Mouse (Mus musculus) c-Kit-positive CD71-negative TER-119-negative erythroid progenitor cells, embryonic 14.5 days (primary cell): ENCODE results near the gene Atp1b3.
"Not testable (repeated sequence)": the region's sequence is repeated elsewhere in the genome, so short reads cannot be mapped to it uniquely, and the experiment has no call there.

ENCODE experiments used
- DNase-seq: peaks from one replicate; pipeline ENCODE4 v3.0.0-alpha.2; 2013; ENCODE audit warnings: low read depth

Atp1b3 gene

GRCm38 (mm10) chr9:96363581-96364140, 581 bp downstream of the Atp1b3 start:
- DNase-seq = peak; percentile 30

DNA sequence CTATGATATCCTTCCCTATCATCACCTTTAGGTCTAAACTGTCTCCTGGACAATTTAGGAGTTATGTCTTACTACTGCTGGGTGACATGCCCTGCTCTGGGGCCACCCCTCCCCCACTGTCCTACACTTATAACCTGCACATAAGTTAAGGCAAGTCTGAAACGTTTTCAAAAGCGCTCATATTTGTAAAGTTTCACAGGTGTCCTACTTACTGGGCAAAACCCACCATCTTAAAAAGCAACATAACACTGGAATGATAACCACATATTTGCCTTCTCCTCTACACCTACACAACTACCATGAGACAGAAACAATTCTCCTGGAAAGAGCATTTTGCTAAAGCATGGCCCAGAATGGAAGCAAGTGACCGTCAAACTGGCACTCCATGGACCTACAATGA, 4.2 kb downstream of the Atp1b3 start:
- DNase-seq = no peak

- no peak for DNase-seq
Observed at GRCm38 (mm10) chr9:96353799-96354198, 10.4 kb downstream of the Atp1b3 start.

DNA sequence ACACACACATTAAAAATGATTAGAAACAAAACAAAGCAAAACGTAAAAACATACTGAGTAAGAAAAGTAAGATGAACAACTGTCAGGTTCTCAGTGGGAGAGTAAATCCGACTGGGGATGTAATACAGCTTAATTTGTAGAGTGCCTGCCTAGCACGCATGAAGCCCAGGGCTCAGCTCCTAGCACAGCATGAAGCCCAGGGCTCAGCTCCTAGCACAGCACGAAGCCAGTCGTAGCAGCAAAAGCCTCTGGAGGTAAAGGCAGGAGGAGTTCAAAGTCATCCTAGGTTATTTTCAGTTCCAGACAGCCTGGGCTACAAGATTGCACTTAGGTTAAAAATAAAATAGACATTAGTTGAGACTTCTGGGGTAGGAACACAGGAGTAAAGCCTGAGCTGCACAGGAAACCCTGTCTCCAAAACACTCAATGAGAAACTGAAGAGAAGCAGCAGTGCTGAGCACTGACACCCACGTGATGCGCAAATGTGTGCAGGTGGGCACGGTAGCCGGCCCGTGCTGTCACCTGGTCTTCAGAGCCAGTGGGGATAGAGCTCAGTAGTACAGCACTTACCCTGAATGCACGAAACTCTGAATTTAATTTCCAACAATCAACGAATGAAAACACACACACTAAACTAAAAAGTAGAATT, 11.0 kb downstream of the Atp1b3 start:
- no peak for DNase-seq

DNA sequence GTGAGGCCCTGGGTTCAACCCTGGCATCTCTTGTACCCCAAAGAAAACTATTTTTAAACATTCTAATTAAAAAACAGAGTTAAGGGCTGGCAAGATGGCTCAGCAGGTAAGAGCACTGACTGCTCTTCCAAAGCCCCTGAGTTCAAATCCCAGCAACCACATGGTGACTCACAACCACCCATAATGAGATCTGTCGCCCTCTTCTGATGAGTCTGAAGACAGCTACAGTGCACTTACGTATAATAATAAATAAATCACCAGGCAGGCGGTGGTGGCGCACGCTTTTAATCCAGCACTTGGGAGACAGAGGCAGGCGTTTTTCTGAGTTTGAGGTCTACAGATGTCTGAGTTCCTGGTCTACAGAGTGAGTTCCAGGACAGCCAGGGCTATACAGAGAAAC, 12.5 kb downstream of the Atp1b3 start:
- DNase-seq = not testable (repeated sequence)

DNA sequence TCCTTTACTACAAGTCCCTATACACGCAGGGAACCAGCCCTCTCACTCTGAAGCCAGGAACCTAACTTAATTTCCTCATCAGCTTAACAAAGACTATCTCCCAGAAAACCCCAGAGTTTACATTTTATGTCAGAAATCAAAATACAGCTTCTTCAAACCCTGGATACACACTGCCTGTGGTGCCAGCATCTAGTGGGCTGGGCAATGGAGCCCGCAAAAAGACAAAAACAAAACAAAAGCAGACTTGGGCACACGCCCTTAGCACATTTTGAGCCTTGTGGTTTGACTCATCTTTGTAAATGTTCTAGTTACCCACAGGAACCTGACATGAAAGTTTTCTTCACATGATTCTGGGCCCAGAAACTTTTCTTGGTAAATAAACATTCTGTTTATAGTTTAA, 13.8 kb downstream of the Atp1b3 start:
- DNase-seq = no peak

GRCm38 (mm10) chr9:96350010-96350409, 14.2 kb downstream of the Atp1b3 start:
- DNase-seq = peak; percentile 51

- no peak for DNase-seq
Observed at GRCm38 (mm10) chr9:96348885-96349284, 15.4 kb downstream of the Atp1b3 start.

DNA sequence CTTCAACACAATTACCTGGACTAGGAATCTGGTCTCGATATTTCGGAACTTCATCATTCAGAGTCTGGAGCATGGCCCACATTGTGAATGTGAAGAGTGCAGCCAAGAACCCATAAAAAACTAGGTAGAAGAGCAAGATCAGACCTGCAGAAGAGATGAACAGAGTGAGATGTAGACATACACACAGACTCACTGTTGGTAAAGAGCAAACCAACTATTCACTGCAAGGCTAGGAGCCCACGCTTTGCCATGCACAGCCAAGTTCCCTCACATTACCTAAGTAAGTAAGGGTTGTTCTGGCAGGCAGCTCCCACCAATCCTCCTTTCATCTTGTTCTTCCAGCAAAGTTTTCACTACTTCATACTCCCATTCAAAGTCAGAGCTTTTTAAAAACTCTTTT, 18.5 kb downstream of the Atp1b3 start:
- DNase-seq = no peak

- no peak for DNase-seq
Observed at GRCm38 (mm10) chr9:96331146-96331545, 33.1 kb downstream of the Atp1b3 start.

DNA sequence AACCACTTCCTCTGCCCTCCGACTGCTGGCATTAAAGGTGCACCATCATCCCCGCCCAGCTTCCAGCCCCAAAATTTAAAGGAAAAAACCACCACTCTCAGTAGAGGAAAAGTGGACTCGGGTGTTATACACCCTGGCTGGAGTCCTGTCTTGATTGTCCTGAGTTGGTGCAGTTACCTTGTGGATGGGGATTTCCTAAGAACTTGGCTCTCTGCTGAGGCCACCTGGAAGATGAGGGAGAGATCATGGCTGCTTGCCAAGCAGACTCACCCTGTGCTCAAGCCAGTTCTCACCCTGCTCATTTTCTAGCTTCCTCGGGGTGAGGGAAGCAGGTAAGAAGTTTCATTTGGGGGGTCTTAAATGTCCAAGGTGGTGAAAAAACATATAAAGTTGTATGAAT, 36.0 kb downstream of the Atp1b3 start:
- DNase-seq = no peak

DNA sequence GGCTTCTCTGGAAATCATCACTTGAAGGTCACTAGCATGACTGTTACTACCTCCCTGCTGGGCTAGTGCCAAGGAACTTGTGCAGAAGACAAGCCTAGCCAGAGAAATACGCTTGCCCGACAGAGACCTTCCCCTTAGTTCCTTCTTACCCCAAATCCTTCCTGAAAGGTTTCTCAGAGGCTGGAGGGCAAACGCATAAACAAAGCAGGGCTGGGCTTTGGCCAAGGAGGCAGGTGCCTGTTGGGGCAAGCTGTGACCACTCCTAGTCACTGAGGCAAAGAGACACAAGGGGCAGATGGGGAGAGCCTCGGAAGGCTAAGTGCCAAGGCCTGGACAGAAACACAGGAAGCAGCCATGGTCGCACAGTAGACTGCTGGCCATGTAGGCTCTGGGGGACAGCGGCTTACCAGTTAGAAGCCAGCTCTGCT, 37.7 kb downstream of the Atp1b3 start:
- no peak for DNase-seq

DNA sequence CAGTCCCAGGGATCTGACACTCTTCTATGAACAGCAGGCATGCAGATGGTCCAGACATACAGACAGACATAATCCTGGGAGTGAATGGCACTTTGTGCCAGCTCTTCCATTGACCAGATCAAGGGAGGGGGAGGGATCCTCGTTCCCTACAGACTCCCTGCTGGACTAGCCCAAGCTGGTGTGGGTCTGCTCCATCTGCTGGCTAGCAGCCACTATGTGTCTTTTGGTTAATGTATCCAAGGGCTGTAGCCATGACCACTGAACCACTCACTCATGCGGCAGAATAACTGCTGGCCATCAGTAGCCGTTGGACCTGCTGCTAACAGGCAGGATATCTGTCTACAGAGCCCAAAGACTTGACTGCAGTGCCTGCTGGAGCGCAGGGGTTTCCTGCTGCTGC, 39.7 kb downstream of the Atp1b3 start:
- DNase-seq = no peak

- DNase-seq = no peak
Observed at GRCm38 (mm10) chr9:96322411-96323152, 41.7 kb downstream of the Atp1b3 start.

DNA sequence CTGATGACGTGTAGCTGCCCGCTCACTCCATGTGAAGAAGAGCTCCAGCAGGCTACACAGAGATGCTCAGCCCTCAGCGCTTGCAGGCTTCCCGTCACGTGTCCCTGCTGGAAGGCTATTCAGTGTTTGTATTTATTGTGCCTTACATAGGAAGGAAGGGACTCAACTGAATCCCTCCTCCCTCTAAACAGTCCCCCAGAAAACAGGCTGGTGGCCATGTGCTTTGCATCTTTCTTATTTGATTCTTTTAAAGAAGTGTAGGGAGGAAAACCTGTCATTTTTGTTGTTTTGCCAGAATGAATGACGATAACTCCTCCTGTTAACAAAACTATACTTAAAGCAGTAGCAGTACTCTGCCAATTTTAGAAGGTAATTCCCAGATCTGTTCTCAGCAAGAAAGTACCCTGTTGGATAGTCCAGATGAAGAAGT, 43.7 kb downstream of the Atp1b3 start:
- no peak for DNase-seq

DNA sequence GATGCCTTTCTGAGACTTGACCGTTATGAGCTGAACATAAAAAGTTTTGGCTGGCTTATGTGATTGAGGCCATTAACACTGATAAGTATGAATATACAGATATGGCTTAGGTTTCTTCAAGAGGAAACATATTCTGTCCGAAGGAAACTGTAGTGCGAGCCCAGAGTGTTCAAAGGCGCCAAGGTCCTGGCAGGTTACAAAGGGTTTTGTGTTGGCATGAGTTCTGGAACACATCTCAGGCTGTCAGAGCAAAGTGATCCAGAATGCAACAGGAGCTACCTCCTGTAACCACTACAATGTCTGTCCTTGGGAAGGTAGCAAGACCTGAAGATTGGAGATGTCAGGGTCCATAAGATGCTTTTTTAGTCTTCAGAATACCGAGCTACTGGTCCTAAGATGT, 44.9 kb downstream of the Atp1b3 start:
- DNase-seq = no peak

GRCm38 (mm10) chr9:96312074-96312473, 52.2 kb downstream of the Atp1b3 start:
- no peak for DNase-seq

DNA sequence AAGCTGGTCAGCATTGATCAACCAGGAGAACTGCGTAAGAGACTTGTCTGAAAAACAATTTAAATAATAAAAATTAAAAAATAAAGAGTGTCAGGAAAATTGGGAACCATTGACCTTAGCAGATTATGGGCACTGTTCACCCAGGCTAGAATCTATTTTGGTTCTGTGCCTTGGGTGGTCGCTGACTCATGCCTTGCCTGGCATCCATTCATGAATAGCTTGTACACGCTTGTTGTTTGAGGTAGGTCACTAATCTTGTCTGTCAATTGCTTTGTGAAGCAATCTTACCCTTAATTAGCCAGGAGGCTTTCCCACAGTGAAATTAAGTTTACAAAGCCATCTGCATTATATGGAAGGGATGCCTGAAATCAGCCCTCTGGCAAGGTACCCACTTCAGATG, 55.4 kb downstream of the Atp1b3 start:
- no peak for DNase-seq

DNA sequence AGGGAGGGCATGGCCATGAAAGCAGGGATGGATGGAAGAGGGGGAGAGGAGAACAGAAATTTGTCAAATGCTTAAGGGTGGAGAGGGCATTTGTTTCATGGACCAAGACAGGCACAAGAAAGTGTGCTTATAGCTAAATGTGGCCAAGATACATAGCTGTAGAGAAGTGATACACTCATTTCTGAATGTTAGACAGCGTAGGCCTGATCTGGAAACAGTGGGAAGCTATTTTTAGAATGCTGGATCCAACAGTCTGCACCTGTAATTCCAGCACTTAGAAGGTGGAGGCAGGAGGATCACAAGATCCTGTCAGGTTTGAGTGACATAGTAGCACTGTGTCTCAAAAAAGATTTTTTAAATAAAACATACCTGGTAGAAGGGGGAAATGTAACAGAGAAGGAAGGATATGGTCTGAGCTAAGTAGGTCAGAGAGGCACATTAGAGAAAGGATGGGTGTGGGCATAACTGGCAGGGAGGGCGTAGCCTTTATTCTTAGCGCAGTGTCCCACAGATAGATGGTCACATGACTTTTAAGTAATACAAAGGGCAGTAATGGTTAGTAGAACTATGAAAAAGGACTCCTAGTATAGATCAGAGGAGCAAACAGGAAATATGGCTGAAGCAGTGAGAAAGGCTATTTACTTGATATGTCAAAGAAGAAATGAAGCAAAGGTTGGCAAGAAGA, 64.8 kb downstream of the Atp1b3 start:
- no peak for DNase-seq

DNA sequence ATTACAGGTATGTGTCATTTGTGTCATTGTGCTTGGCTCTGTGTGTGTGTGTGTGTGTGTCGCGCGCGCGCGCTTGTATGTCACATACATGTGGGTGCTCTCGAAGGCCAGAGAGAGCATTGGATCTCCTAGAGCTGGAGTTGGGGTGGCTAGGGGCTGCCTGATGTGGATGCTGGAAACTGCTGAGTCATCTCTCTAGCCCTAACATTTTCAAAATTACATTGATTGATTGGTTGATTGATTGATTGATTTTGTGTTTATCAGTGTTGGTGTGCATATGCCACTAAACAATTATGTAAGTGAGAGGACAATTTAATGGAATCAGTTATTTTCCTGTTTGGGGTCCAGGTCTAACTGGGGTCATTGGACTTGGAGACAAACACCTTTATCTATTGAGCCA, 72.1 kb downstream of the Atp1b3 start:
- DNase-seq = no peak

DNA sequence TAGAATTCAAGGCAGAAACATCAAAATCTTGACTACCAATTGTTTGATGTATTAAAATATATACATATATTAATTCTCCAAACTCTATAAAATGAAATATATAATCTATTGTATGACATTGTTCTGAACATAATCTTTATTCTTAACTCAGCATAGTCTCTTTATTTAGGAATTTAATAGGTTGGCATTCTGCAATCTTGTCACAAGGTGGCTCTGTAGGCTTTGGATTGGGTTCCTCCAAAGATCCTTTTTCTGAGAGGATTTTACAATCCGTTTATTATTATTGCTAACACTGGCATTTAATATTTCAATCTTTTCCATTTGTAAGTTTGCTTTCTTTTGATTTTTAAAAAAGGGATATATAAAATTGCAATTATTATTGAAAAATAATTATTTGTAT, 79.3 kb downstream of the Atp1b3 start:
- DNase-seq = no peak
